In the genomic region with DNA sequence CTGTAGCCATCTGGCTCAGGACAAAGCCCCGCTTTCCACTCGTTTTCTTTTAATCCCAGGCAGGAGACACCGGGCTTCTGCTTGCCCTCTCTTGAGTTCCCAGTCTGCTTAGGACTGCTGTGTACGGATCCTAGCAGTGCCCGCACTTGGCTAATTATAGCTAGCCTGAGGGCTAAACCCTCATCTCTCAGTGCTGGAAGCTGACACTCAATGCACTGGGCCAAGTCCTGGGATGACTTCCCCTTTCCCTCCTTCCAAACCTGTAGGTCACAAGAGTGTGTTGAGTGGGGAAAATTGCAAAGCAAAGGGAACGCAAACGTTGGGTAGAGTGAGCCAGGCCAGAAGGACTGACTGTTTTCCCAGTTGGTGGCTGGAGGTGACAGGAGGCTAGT, we compare ENCODE assay signal across 7 mouse cellular contexts. TPM values are rescaled to one million over a fixed set of nuclear protein-coding genes. Genes with fewer than 3 reads are reported as not detected.
DNase-seq lines count a peak whose midpoint lies in the region; ATAC-seq and TF ChIP-seq lines count a peak whose summit lies in the region.

A gene (minus strand): TSS at position 134 of the 392 bp plus-strand sequence.

- no peaks in the 10 kb centered on the region for H3K79me2 ChIP-seq in myocyte (ENCODE audit: control insufficient read depth, insufficient read depth)

- ATAC-seq in intestine, embryonic 16.5 days = no peak
- ATAC-seq in CD4-positive, CD25-positive, alpha-beta regulatory T cell, adult 4 months = no peak

- TF ChIP-seq POLR2A in myocyte (IDR thresholded peaks at IDR 0.05; ENCODE audit: insufficient read length, low read depth) = no peak

- 61% methylated on average over 7 of the region's 7 CpGs for WGBS in intestine, embryonic 16.5 days

- intact Hi-C loops in gastrocnemius, postnatal 36 days (cut with DNase I) = no loop called here

- H3K4me2 ChIP-seq in intestine, embryonic 16.5 days (ENCODE audit: low read depth, low read length) = peak within 1 kb of the TSS; percentile 90
- H3K4me2 ChIP-seq in myocyte (ENCODE audit: low read depth) = peak within 1 kb of the TSS; percentile 90

- no peak within 1 kb of the TSS for H3K27ac ChIP-seq in intestine, embryonic 16.5 days (ENCODE audit: low read length)

- H3K36me3 ChIP-seq in intestine, embryonic 16.5 days (ENCODE audit: control insufficient read depth, insufficient read depth, low read length) = no peaks in the 10 kb centered on the region
- no peaks in the 10 kb centered on the region for H3K36me3 ChIP-seq in myocyte (ENCODE audit: control insufficient read depth, insufficient read depth)

- DNase-seq in brain, adult 2 months (ENCODE audit: low read depth, low spot score) = peak; percentile 77
- peak; percentile 31 to 43 for DNase-seq in cerebellum, postnatal 14 days
- peak; percentile 33 to 34 for DNase-seq in gastrocnemius, postnatal 36 days
- no peak for DNase-seq in right cerebral cortex, postnatal 25 days

- H3K27me3 ChIP-seq in intestine, embryonic 16.5 days (replicated peaks; ENCODE audit: control insufficient read depth, insufficient read depth, low read length) = no peaks in the 10 kb centered on the region
- H3K27me3 ChIP-seq in myocyte (ENCODE audit: control insufficient read depth, insufficient read depth, insufficient read length) = no peaks in the 10 kb centered on the region

- H3K9me3 ChIP-seq in intestine, embryonic 16.5 days (ENCODE audit: control insufficient read depth, low read length) = no peaks in the 10 kb centered on the region

- peak within 1 kb of the TSS; percentile 46 for H3K4me3 ChIP-seq in intestine, embryonic 16.5 days (ENCODE audit: low read length)
- peak within 1 kb of the TSS; percentile 42 for H3K4me3 ChIP-seq in myocyte

- peak within 1 kb of the TSS; percentile 62 for H3K9ac ChIP-seq in intestine, embryonic 16.5 days (ENCODE audit: low read depth, low read length)

- peak within 1 kb of the TSS; percentile 65 for H3ac ChIP-seq in myocyte (ENCODE audit: control insufficient read depth, insufficient read length)

- H3K4me1 ChIP-seq in intestine, embryonic 16.5 days (ENCODE audit: control insufficient read depth, insufficient read depth, low read length) = peaks cover 11% of the 10 kb centered on the region

TF ChIP-seq in myocyte, 11 proteins besides CTCF, POLR2A, EP300 and RAD21:
- TF ChIP-seq MYOD1 (IDR thresholded peaks at IDR 0.05; ENCODE audit: control insufficient read depth in 1 of 3, insufficient read length in 2 of 3, low read depth in 2 of 3) = no peak
- no peak for TF ChIP-seq REST (IDR thresholded peaks at IDR 0.05; ENCODE audit: insufficient read depth, insufficient read length)
- no peak for TF ChIP-seq E2F4 (IDR thresholded peaks at IDR 0.05; ENCODE audit: insufficient read depth)
- TF ChIP-seq SRF (IDR thresholded peaks at IDR 0.05; ENCODE audit: control insufficient read depth, insufficient read length, low read depth) = no peak
- no peak for TF ChIP-seq CEBPB (IDR thresholded peaks at IDR 0.05; ENCODE audit: insufficient read depth, poor library complexity, severe bottlenecking)
- no peak for TF ChIP-seq MYOG (IDR thresholded peaks at IDR 0.05; ENCODE audit: control insufficient read depth in 1 of 3, insufficient read depth in 1 of 3, insufficient read length in 2 of 3, low read depth in 2 of 3)
- no peak for TF ChIP-seq USF1 (IDR thresholded peaks at IDR 0.05; ENCODE audit: low read depth)
- TF ChIP-seq MAX (IDR thresholded peaks at IDR 0.05; ENCODE audit: low read depth) = no peak
- no peak for TF ChIP-seq POLR2AphosphoS2 (IDR thresholded peaks at IDR 0.05; ENCODE audit: insufficient read length, low read depth)
- TF ChIP-seq TCF3 (IDR thresholded peaks at IDR 0.05; ENCODE audit: insufficient read length, low read depth) = no peak
- no peak for TF ChIP-seq TCF12 (IDR thresholded peaks at IDR 0.05; ENCODE audit: insufficient read depth, poor library complexity, severe bottlenecking)

RNA-seq across cellular contexts. Expression of the gene that starts here (rescaled TPM):
- total RNA-seq in gastrocnemius, postnatal 36 days (2021) = 100 to 1,000 TPM; 100 to 136 TPM
- polyA plus RNA-seq in intestine, embryonic 16.5 days (2015; fragmentation: Nextera tagmentation; extraction: Ambion mirVana) = 0.21 and 0.23 TPM in 2 replicates
- 4.9 TPM for polyA plus RNA-seq in myocyte (2012; fragmentation: generic; extraction: Trizol)
- polyA plus RNA-seq in CD4-positive, CD25-positive, alpha-beta regulatory T cell, adult 4 months (2017; shearing (Covaris generic)) = under 1 TPM in 1 of 2 experiments, not detected in 1; 0.15 TPM
